Mouse (Mus musculus) left cerebral cortex, postnatal 4 days (tissue): ENCODE measurements around the gene Chek1. TPM values are rescaled to one million over a fixed set of nuclear protein-coding genes. Genes with fewer than 3 reads are reported as not detected.

Experiments
- DNase-seq: peaks from one replicate; pipeline ENCODE4 v3.0.0-alpha.2; 2022
- intact Hi-C: fragments of 180-260 bp; cut with DNase I; formaldehyde crosslinking; loops from one replicate; pipeline ENCODE4 v1.15.1; 2025
- total RNA-seq, 2 experiments: library from RNA; stranded (reverse); gene quantifications; 2 replicates each; pipeline ENCODE4 v1.2.3; 2021

The Chek1 gene
- total RNA-seq, result 1 to 10 TPM; 4.1 to 5.6 TPM

GRCm38 (mm10) chr9:36727034-36727755 lies at the start of gene Chek1:
Gene Chek1, minus strand, starts transcription at chr9:36727065.
- intact Hi-C loops, result no loop called here

GRCm38 (mm10) chr9:36769048-36769413 lies 42.2 kb upstream of the Chek1 start:
- intact Hi-C loops, result no loop called here
- no peak for DNase-seq

More at GRCm38 (mm10) chr9:36727034-36727755, at the start of gene Chek1:
- no peak for DNase-seq

- DNase-seq, result peak; percentile 30
These were observed 41.5 kb upstream of the Chek1 start for GRCm38 (mm10) chr9:36768156-36769047.

GRCm38 (mm10) chr9:36767203-36768143 lies 40.6 kb upstream of the Chek1 start, which contains the start of gene Stt3a:
Gene Stt3a, minus strand, starts transcription at chr9:36767679.
- intact Hi-C loops, result no loop called here
- DNase-seq, result peak; percentile 99

More at GRCm38 (mm10) chr9:36768156-36769047, 41.5 kb upstream of the Chek1 start:
- intact Hi-C loops, result no loop called here

- intact Hi-C loops, result no loop called here
- no peak for DNase-seq
These were observed 37.5 kb upstream of the Chek1 start for GRCm38 (mm10) chr9:36764378-36764777.

- intact Hi-C loops, result no loop called here
These were observed 483 bp downstream of the Chek1 start for GRCm38 (mm10) chr9:36726131-36727033.

GRCm38 (mm10) chr9:36716624-36717023 lies 10.2 kb downstream of the Chek1 start:
- intact Hi-C loops, result loop anchor here (10.0 kb wide), 1 partner anchor 1132 kb away; no protein-coding TSS in a partner anchor
- DNase-seq, result no peak

More at GRCm38 (mm10) chr9:36726131-36727033, 483 bp downstream of the Chek1 start:
- DNase-seq, result peak; percentile 92

- intact Hi-C loops, result no loop called here
- DNase-seq, result no peak
These were observed 19.6 kb downstream of the Chek1 start for GRCm38 (mm10) chr9:36707304-36707703.

GRCm38 (mm10) chr9:36705923-36706322 lies 20.9 kb downstream of the Chek1 start:
- DNase-seq, result no peak
- intact Hi-C loops, result no loop called here

GRCm38 (mm10) chr9:36694276-36694675 lies 32.6 kb downstream of the Chek1 start:
- intact Hi-C loops, result no loop called here
- no peak for DNase-seq

GRCm38 (mm10) chr9:36692920-36693319 lies 33.9 kb downstream of the Chek1 start, which contains the start of gene Acrv1:
Gene Acrv1, plus strand, starts transcription at chr9:36693220.
- DNase-seq, result no peak
- intact Hi-C loops, result no loop called here

GRCm38 (mm10) chr9:36687329-36687728 lies 39.5 kb downstream of the Chek1 start:
- intact Hi-C loops, result no loop called here
- no peak for DNase-seq

GRCm38 (mm10) chr9:36681424-36681823 lies 45.4 kb downstream of the Chek1 start:
- no peak for DNase-seq
- intact Hi-C loops, result no loop called here

Other genes with a start within 250 kb of the Chek1 start
- gene Gm5615, start 185.1 kb downstream of the Chek1 start, total RNA-seq, result not detected
- gene Gm17689, start 144.4 kb downstream of the Chek1 start, total RNA-seq, result not detected
- not detected for gene A630095E13Rik, start 83.7 kb downstream of the Chek1 start, total RNA-seq
- gene Acrv1, start 33.8 kb downstream of the Chek1 start, total RNA-seq, result not detected
- gene Stt3a, start 40.6 kb upstream of the Chek1 start, total RNA-seq, result 10 to 100 TPM; 83.1 to 84.4 TPM
- gene Ei24, start 70.3 kb upstream of the Chek1 start, total RNA-seq, result 100 to 1,000 TPM; 125 to 132 TPM
- gene Fez1, start 94.8 kb upstream of the Chek1 start, total RNA-seq, result 100 to 1,000 TPM; 365 to 373 TPM